Mouse (Mus musculus) heart, adult 18-20 months (tissue): ENCODE results near the gene Rubcnl. TPM values are rescaled to one million over a fixed set of nuclear protein-coding genes. Genes with fewer than 3 reads are reported as not detected.

Experiments used
- DNase-seq, 2 experiments: peaks; one replicate each; pipeline ENCODE4 v3.0.0; 2021 to 2022; ENCODE audit warnings: mixed read lengths in 1 of 2
- total RNA-seq, 2 experiments: library from RNA; stranded (reverse); gene quantifications; 2 replicates each; pipeline ENCODE4 v1.2.3; 2021

The Rubcnl gene
- total RNA-seq, 2 experiments from 2014 or later, result 0.55 to 1.7 TPM

DNA sequence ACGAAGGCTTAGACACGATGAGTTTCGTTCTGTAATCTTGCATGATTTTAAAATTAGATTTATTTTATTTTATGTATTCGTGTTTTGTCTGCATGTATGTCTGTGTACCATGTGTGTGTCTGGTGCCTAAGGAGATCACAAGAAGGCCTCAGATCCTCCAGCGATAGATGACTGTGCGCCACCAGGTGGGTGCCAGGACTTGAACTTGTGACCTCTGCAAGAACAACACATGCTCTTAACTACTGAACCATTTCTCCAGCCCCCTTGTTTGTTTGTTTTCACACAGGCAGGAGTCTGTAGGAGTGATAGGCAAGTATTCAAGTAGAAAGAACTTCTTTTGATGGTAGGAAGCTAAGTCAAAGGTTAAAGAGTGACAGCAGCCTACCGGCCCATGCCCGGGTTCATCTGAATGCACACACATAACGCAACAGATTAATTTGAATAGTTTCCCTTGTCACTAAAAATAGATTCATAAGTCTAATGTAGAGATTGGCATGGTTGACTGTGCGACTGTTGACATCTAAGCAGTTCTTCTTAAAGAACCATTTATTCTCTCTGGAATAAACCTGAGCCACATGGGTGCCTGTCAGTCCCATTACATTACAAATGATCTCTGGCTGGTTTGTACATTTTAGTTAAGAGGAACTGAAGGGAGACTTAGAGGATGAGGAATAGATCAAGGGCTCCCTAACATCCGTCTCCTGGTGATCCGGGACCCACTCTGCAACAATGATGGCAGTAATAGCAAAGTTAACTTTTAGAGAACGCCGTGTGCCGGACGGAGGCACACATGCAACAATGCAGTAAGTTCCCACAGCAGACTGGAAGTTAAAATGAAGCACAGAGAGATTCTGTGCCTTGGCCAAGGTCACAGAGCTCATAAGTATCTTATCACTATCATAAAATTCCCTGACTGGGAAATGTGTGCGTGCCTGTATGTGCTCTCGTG lies 2.3 kb downstream of the Rubcnl start:
- DNase-seq, result no peak

- DNase-seq, result no peak
Measured at GRCm38 (mm10) chr14:75018829-75019228, 3.0 kb downstream of the Rubcnl start.

GRCm38 (mm10) chr14:75020581-75021253 lies 4.9 kb downstream of the Rubcnl start:
- no peak for DNase-seq

GRCm38 (mm10) chr14:75022522-75022921 lies 6.7 kb downstream of the Rubcnl start:
- peak in 1 of 2 experiments; percentile 14 for DNase-seq

DNA sequence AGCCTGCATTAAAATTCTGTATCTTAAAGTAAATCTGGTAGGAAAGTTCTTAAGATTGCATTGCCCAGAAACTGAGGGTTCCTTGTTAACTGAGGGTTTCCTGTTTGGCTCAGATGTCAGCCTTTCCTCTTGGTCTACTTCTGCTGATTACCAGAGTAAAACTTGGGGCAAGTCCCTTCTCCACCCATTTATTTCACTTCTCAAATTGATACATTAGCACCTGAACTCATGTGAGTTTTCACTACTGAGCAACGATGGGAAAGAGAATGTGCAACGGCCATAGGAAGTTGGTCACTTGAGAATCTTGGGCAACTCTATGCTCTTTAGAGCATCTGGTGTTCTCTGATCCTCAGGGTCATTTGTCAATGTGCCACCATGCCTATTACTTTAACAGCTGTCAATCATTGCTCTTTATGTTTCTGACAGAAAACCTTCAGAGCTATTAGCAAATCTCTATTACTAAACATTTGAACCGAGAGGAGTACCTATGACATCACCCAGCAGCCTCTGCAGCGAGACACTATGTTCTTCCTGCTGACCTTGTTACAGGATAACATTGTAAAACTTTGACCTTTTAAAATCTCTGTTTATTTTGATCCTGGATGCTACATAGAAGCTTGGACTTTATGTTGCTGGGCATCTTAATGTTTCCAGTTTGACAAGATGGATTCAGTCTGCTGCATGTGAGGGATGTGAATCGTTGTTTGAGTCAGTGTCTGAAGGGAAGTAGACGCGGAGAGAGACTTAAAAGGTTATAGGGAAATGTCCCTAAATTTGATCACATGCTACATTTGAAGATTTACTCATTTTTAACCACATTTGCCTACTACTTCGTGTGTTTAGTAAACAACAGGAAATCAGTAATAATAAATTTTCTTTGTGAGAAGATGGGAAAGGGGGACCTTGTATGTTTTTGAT lies 9.2 kb downstream of the Rubcnl start:
- DNase-seq, result no peak

GRCm38 (mm10) chr14:75030764-75031163 lies 14.9 kb downstream of the Rubcnl start:
- no peak for DNase-seq

DNA sequence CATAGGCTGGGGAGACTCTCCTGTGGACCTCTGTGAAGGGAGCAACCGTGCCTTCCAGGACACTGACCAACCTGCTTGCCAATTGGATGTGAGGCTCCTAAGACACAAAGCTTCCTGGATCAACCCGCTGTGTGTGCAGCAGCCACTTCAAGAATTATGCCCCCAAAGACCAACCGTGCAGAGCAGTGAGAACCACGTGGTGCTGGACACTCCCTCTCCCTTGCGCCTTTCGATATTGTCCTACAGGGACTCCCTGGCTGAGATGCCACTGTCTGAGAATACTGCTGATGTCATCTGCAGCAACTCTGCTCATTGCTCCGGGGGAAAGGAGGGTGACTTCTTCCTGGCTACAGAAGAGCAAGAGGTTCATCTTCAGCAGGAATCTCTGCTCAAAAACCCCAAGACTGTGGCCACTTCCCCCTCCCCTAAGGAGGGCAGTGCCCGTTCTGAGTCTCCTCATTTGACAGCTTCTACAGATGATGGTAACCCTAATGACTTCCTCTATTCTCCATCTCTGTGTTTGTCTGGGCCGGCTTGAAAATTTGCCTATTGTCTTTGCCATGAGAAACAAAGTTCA lies 16.3 kb downstream of the Rubcnl start:
- peak in 1 of 2 experiments; percentile 33 for DNase-seq

DNA sequence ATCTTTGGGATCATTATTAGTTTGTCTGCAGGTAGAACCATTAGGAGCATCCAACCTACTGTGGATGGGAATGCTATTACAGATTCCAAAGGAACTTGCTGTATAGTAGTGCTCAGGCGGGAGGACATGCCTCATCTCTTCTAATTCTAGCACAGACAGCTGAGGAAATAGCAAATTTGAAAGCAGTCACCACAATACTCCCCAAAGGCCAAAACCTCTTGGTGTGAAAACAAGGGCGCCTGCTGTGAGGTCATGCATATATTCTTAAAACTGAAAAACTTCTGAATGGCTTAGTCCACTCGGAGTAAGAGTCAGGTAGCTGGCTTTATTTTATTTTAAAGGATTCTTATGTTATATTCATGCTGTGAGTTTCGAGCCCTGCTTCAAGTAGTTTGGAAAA lies 16.9 kb downstream of the Rubcnl start:
- no peak for DNase-seq

- peak in 1 of 2 experiments; percentile 67 for DNase-seq
Measured at GRCm38 (mm10) chr14:75034240-75034639, 18.4 kb downstream of the Rubcnl start.

DNA sequence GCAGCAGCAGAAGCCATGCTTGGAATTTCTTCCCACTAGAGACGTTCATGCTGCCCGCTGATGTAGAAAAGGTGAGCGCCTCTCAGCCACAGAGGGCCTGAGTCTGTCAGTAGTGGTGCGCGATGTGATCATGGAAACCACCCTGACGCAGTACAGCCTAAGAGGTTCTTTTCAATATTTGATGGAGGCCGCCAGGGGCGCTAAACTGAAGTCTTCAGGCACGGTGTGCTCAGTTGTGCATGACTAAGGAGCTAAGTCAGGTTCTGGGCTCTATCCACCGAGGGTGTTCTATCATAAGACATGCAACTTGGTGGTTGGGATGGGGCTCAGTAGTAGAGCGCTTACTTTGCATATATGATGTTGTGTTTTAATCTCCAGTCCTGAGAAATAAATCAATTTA lies 19.6 kb downstream of the Rubcnl start:
- no peak for DNase-seq

- peak in 1 of 2 experiments; percentile 35 for DNase-seq
Measured at GRCm38 (mm10) chr14:75045184-75045583, 29.4 kb downstream of the Rubcnl start.

- no peak for DNase-seq
Measured at GRCm38 (mm10) chr14:75052451-75052850, 36.6 kb downstream of the Rubcnl start.

DNA sequence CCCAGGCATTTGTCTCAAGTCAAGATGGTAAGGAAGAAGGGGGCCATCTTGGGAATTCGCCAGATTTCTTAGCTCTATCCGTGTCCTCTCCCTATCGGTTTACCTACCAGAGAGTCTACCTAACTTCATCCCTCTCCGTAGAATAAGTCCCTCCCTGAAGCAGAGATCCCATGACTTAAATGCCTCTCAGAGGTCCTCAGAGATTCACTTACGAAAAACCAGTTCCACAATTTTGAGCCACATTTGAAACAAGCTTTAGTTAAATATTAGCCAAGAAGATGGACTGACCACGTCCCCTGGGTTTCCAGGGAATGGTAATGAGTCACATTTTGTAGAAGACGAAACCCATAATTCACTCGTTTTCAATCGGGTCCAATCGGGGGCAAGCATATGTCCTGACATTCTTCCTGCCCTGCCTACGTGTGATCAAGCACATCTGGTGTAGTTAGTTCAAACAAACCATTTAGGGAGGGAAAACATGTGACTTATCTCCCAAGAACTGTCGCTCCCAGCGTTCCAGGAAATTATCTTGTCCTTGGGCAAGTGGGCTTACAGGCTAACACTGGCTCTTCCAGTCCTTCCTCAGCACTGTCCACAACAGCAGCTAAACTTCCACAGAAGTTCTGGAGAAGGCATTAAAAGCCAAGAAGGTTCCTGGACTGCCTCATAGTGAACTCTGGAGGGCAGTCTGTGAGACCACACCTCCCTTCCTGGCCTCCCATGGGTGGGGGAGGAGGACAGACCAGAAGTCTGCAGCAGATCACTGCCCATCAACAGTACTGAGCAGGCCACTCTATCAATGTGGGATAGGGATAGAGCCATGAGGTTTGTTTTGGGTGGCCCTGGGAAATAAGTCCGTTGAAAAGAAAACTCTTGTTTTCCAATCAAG lies 38.9 kb downstream of the Rubcnl start:
- no peak for DNase-seq

GRCm38 (mm10) chr14:75056861-75057431 lies 41.1 kb downstream of the Rubcnl start:
- DNase-seq, result peak in 1 of 2 experiments; percentile 3

DNA sequence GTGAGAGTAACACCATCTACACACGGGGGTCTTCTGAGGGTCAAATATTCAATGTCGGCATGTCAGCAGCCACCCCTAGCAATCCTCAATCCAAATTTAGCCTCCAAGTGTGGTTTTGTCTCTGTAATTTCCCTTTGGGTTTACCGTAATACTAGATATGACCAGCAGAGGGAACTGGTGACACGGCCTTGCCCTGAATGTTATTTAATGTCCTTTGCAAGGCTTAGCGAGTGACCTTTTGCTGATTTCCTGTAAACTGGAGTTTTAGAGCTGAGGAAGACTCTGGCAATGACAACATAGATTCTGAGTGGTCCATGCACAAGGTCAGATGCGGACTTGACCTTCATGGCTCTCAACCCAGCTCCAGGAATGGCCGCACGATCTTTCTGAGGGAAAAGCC lies 44.7 kb downstream of the Rubcnl start:
- peak; percentile 32 to 58 for DNase-seq

DNA sequence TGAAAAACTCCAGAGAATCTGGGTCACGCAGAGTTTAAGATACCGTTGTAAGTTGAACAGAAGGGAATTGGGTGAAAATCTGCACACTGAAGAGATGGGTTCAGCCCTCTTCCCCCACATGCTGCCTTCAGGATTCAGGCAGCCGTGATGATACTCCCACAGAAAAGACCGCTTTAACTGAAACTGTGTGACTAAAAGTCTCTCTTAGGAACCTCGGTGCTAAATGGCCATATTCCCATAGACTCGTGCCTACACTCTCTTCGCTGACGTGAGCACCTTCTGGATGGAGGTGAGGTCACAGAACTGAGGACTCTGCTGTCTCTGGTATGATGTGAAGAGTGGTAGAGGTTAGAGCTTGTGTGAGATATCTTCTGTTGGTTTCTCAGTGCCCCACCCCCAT lies 48.1 kb downstream of the Rubcnl start:
- no peak for DNase-seq

GRCm38 (mm10) chr14:75064520-75064919 lies 48.7 kb downstream of the Rubcnl start:
- no peak for DNase-seq

- DNase-seq, result no peak
Measured at GRCm38 (mm10) chr14:75065211-75065610, 49.4 kb downstream of the Rubcnl start.

GRCm38 (mm10) chr14:75068430-75069112 lies 52.7 kb downstream of the Rubcnl start:
- peak in 1 of 2 experiments; percentile 9 for DNase-seq
